Mouse (Mus musculus) adrenal gland, postnatal 4 days (tissue): ENCODE measurements around the gene Prickle1. TPM values are rescaled to one million over a fixed set of nuclear protein-coding genes. Genes with fewer than 3 reads are reported as not detected.
A peak's percentile ranks its signal among the peaks of the same experiment; 100 is the strongest.

Experiments used
- DNase-seq, 2 experiments: peaks; one replicate each; pipeline ENCODE4 v3.0.0; 2021 to 2022; ENCODE audit warnings: low spot score in 2 of 2, mixed read lengths in 2 of 2
- long read RNA-seq, 2 experiments: library from polyadenylated mRNA; stranded (forward); transcript quantifications; one replicate each; pipeline ENCODE4 v2.0.0; 2021
- total RNA-seq, 2 experiments: library from RNA; stranded (reverse); gene quantifications; 2 replicates each; pipeline ENCODE4 v1.2.3; 2021

Prickle1 gene
- total RNA-seq = 10 to 100 TPM; 30.2 to 30.4 TPM
- long read RNA-seq, experiment 1, full-length matches to known transcripts = 5 of 14 reads
- long read RNA-seq, experiment 1, partial matches to known transcripts = 0 of 14 reads
- long read RNA-seq, experiment 1, other reads (novel, unspliced or antisense) = 9 of 14 reads
- long read RNA-seq, experiment 2, full-length matches to known transcripts = 7 of 24 reads
- long read RNA-seq, experiment 2, partial matches to known transcripts = 8 of 24 reads
- long read RNA-seq, experiment 2, other reads (novel, unspliced or antisense) = 9 of 24 reads

DNA sequence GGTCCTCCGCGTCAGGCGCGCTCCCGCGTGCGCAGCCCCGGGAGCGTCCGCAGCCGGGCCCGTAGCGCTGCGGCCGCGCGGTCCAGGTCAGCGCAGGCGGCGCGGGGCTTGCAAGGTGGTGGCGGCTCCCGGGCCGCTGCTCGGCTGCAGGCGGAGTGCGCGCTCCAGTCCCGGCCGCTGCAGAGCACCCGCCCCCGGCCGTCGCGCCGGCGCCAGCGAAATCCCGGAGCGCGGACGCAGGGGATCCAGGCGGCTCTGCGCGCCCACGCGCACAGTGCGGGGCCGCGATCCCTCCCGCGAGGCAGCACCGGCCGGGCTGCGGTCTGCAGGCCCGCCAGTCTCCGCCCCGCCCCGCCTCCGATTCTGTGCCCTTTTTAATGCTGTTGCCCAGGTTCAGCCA is at the start of gene Prickle1:
TSS of gene Prickle1 (minus strand) at position 146 of the 400 bp plus-strand sequence.
- DNase-seq = peak; percentile 66 to 74

DNA sequence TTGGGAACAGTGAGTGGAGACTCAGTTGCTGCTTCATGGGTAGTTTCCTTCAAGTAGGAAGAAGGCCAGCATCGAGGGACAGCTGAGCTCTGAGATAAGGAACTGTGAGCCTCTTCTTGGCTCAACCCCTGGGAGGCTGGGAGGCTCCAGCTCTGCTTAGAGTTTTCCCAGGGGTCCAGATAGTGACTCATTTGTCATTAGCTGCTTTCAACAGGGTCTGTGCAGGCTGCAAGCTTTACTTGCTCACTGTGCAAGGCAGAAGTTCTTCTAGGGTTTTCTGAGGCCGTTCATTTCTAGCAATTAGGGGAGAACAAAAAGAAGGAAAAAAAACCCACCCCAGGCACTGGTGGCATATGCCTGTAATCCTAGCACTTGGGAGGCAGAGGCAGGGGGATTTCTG is 44.5 kb upstream of the Prickle1 start:
- no peak for DNase-seq

- DNase-seq = no peak
Measured at GRCm38 (mm10) chr15:93636976-93637375, 41.3 kb upstream of the Prickle1 start.

GRCm38 (mm10) chr15:93635603-93636002 is 39.9 kb upstream of the Prickle1 start:
- no peak for DNase-seq

DNA sequence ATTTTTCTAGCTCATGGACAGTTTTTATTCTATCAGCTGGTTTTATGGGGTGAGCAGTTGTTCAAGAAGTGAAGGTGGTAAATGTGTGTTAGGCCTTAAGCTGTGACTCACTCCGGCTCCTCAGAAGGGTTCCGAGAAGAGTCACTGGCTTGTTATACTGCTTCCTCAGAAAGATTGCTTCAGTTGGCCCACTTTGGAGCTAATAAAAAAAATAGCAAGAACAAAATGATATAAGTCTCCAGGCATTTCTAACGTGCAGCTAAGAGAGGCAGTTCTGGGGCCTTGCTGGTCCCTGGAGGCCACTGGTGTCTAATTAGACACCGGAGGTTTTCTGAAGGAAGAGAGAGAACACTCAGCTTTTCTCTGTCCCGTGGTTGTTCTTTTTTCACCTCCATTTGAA is 38.8 kb upstream of the Prickle1 start:
- no peak for DNase-seq

DNA sequence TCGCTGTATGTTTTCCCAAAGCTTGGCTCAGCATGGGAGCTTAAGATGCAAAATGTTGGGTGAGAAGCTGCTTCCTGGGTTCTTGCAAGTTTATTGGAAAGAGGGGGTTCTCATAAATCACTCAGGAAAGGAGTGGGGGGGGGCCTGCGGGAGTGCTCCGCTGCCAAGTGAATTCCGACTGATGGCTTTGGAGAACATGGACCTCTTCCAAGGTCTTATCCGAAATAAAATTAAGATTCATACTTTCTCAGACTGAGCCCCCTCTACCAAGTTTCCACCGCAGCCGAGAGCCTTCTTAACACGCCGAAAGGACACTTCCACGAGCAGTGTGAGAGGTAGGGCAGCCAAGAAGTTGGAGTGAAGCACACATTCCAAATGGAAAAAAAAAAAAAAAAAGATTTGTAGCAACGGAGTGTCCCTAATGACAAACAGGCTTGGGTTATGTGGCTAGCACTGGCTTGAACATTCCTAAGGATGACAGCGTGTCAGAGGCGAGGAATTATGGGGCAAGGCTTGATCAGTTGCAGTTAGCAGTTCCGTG is 34.4 kb upstream of the Prickle1 start:
- no peak for DNase-seq

DNA sequence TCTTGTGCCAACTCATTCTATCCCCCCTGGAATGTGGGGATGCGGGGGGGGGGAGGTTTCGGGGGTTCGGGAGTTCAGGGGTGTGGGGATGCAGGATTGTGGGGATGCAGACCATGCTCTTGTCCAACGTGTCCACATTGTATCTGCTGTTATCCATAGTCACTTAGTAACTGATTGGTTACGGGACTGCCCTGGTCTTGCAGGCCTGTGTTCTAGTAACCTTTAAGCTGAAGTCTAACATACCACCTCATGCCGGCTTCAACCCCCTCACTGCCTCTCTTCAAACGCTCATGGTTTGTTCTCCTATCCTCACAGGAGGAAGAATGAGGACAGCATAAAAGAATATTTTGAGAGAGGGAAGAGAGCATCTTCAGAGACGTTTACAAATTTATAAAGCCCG is 33.5 kb upstream of the Prickle1 start:
- DNase-seq = no peak

GRCm38 (mm10) chr15:93627836-93628797 is 32.4 kb upstream of the Prickle1 start:
- no peak for DNase-seq

- no peak for DNase-seq
Measured at GRCm38 (mm10) chr15:93619551-93619950, 23.9 kb upstream of the Prickle1 start.

DNA sequence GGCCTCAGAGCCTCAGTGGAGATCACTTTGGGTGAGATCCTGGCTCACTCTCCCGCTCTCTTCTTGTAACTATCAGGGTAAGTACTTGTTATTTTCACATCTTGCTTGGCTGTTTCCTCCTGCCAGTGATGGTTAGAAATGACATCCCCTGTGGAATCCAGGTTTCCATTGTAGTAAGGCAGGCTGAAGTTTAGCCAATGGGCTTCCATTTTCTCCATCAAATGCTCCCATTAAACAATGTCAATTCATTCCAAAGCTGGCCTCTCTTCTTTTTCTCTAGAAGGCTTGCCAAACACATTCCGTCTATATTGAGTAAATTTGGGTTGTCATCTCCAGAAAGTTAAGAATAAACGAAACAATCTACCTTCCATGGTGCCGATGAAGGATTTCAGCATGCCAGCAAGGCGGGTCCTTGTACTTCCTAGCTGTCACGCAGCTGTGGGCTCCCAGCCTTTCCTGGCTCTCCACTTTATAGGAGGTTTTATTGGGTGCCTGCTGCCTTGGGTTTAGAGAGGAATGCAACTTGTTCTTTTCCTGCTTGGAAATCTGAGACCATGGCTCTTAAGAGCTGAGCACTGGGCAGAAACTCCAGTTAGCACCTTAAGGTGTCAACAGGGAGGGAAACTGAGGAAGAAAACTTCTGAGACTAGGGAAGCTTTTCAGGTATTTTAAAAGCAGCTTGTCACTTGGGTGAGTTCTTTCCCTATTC is 22.9 kb upstream of the Prickle1 start:
- no peak for DNase-seq

DNA sequence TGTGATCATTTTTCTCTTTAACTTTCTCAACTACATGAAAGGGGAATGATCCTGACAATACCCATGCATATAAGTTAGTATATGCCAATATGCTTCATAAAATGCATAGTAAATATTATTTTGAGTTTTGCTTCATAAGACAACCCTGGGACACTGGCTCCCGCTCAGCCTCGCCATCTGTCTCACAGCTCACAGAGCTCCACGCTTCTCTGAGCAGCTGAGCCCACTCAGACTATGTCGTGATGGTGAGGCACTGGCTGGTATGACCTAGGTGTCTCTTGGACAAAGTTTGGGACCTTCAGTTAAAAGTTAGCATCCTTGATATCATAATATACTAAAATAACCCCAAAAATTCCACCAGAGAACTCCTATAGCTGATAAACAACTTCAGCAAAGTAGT is 20.6 kb upstream of the Prickle1 start:
- DNase-seq = no peak

DNA sequence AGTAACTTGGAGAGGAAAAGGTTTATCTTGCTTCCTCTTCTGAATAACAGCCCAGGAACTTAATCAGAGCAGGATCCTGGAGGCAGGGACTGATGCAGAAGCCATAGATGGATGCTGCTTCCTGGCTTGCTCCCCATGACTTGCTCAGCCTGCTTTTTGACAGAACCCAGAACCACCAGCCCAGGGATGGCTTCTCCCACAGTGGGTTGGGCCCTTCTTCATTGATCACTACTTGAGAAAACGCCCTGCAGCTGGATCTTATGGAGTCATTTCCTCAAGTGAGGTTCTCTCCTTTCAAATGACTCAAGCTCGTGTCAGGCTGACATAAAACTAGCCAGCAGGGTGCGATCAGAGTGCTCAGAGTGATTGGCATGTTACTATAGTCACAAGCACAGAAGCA is 19.3 kb upstream of the Prickle1 start:
- DNase-seq = no peak

GRCm38 (mm10) chr15:93613606-93614005 is 17.9 kb upstream of the Prickle1 start:
- no peak for DNase-seq

DNA sequence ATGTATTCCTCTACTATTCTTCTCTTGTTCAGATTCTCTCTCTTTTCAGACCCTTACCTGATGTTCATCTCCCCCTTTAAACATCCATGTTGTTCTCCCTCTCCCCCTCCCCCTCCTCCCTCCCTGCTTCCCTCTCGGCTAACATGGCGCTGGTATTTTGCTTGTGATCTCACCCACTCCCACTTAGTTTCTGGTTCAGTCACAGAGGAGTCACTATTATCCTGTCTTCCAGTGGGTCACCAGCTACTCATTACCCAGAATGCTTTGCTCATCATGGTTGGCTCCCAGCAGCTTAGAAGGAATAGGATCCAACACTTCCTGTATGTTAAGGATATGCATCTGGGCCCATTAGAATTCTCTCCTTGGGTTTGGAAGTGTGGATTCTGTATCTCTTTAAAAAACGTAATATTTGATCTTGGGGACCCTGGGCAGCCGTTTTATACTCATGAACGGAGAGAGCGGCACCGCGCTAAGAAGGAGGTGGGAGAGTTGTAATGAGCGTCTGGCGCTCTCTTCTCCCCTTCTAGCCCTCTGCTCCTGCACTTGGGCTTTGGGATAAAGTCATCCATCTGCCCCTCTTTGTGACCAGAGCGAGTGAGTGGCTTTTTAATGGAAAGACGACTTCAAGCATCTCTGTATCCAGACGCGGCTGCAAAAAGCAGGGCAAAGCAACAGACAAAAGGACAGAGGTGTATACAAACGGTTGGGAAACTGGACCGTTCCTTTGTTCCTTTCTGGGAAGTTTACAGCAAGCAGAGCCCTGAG is 16.0 kb upstream of the Prickle1 start:
- DNase-seq = no peak

DNA sequence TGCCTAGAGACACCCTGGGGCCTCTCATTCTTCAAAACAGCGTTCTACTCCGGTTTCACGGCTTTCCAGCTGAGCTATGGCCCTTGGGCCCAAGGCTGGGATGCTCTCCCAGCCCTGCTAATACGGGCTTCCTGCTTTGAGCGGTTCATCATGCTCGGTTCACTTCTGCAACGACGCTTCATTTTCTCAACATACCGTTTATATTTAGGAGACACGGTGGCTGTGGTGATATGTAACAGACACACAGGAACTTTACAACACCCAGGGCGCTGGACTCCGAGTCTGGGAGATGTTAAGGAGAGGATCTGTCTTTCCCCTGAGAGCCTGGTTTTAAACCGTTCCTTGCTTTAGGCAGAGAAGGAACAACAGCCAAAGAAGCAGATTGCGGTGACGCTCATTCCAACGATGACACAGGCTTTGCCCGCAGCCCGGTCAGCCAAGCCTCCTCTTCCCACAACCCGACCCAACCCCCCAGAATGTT is 15.1 kb upstream of the Prickle1 start:
- no peak for DNase-seq

GRCm38 (mm10) chr15:93610288-93610687 is 14.6 kb upstream of the Prickle1 start:
- DNase-seq = no peak

GRCm38 (mm10) chr15:93602850-93603249 is 7.2 kb upstream of the Prickle1 start:
- no peak for DNase-seq

DNA sequence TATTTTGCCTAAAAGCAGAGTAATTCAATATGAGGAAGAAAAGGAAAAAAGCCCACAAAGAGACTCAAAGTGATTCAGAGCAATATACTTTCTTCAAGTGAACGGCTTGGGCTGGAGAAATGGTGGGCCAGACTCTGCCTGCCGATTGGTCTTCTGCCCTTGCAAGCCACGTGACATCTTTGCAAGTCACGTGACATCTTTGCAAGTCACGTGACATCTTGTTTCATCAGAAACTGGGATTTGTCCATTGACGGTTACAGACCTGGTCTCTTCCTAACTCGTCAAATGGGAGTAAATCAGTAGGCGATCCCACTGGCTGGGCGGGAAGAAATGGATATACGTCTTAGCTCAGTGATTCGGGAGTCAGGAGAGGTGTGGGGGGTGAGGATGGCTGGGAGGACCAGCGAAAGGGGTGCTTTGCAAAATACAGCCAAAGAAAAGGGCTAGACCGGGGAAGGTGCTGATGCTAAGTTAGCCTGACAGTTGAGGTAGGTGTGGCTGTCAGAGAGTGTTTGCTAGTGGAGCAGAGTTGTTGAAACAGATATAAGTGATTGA is 5.8 kb upstream of the Prickle1 start:
- DNase-seq = no peak

GRCm38 (mm10) chr15:93596991-93597390 is 1.3 kb upstream of the Prickle1 start:
- no peak for DNase-seq

- DNase-seq = peak in 1 of 2 experiments; percentile 55
Measured at GRCm38 (mm10) chr15:93596285-93596684, 594 bp upstream of the Prickle1 start.
